Mouse (Mus musculus) splenic B cell, adult 2 months (primary cell): ENCODE data around the gene Bhmt.
"Not testable (repeated sequence)": the region's sequence is repeated elsewhere in the genome, so short reads cannot be mapped to it uniquely, and the experiment has no call there.

Experiments
- DNase-seq: peaks from one replicate; pipeline ENCODE4 v3.0.0-alpha.2; 2011; ENCODE audit warnings: low read depth, low spot score
- H3K27me3 ChIP-seq: 2 replicates; pipeline ENCODE4 v1.6.1; 2012; ENCODE audit warnings: mild to moderate bottlenecking, low read length, moderate library complexity, mixed read lengths; ENCODE audit not compliant: control insufficient read depth, poor library complexity, insufficient read depth, severe bottlenecking
- H3K36me3 ChIP-seq: 2 replicates; pipeline ENCODE4 v1.6.1; 2012; ENCODE audit warnings: mild to moderate bottlenecking, low read length, moderate library complexity, mixed read lengths; ENCODE audit not compliant: control insufficient read depth, poor library complexity, insufficient read depth, severe bottlenecking

The Bhmt gene

GRCm38 (mm10) chr13:93630941-93631705 lies 6.6 kb downstream of the Bhmt start:
- Histone ChIP-seq H3K36me3 (no peaks in the 10 kb centered on the region), H3K27me3 (no peaks in the 10 kb centered on the region)
- DNase-seq = no peak

- no peaks in the 10 kb centered on the region for H3K27me3 ChIP-seq
- H3K36me3 ChIP-seq = no peaks in the 10 kb centered on the region
- DNase-seq = no peak
Measured at GRCm38 (mm10) chr13:93628861-93629260, 8.9 kb downstream of the Bhmt start.

- H3K36me3 ChIP-seq = no peaks in the 10 kb centered on the region
- no peaks in the 10 kb centered on the region for H3K27me3 ChIP-seq
- no peak for DNase-seq
Measured at GRCm38 (mm10) chr13:93614361-93614948, 23.3 kb downstream of the Bhmt start.

GRCm38 (mm10) chr13:93613771-93614170 lies 24.0 kb downstream of the Bhmt start:
- Histone ChIP-seq H3K27me3 (no peaks in the 10 kb centered on the region), H3K36me3 (no peaks in the 10 kb centered on the region)
- no peak for DNase-seq

GRCm38 (mm10) chr13:93612660-93613607 lies 24.8 kb downstream of the Bhmt start:
- H3K27me3 ChIP-seq = no peaks in the 10 kb centered on the region
- DNase-seq = peak; percentile 45
- H3K36me3 ChIP-seq = no peaks in the 10 kb centered on the region

GRCm38 (mm10) chr13:93608476-93608875 lies 29.3 kb downstream of the Bhmt start:
- no peak for DNase-seq
- no peaks in the 10 kb centered on the region for H3K27me3 ChIP-seq

GRCm38 (mm10) chr13:93607701-93608100 lies 30.1 kb downstream of the Bhmt start:
- Histone ChIP-seq H3K27me3 (no peaks in the 10 kb centered on the region), H3K36me3 (no peaks in the 10 kb centered on the region)
- no peak for DNase-seq

More at GRCm38 (mm10) chr13:93608476-93608875, 29.3 kb downstream of the Bhmt start:
- no peaks in the 10 kb centered on the region for H3K36me3 ChIP-seq

GRCm38 (mm10) chr13:93606868-93607578 lies 30.7 kb downstream of the Bhmt start:
- H3K27me3 ChIP-seq = no peaks in the 10 kb centered on the region
- DNase-seq = no peak
- no peaks in the 10 kb centered on the region for H3K36me3 ChIP-seq

GRCm38 (mm10) chr13:93604698-93605097 lies 33.1 kb downstream of the Bhmt start:
- DNase-seq = no peak
- Histone ChIP-seq H3K27me3 (no peaks in the 10 kb centered on the region), H3K36me3 (no peaks in the 10 kb centered on the region)

- no peaks in the 10 kb centered on the region for H3K36me3 ChIP-seq
- no peak for DNase-seq
Measured at GRCm38 (mm10) chr13:93601527-93601926, 36.2 kb downstream of the Bhmt start.

GRCm38 (mm10) chr13:93593040-93593699 lies 44.6 kb downstream of the Bhmt start:
- DNase-seq = no peak
- H3K36me3 ChIP-seq = no peaks in the 10 kb centered on the region
- no peaks in the 10 kb centered on the region for H3K27me3 ChIP-seq

More at GRCm38 (mm10) chr13:93601527-93601926, 36.2 kb downstream of the Bhmt start:
- H3K27me3 ChIP-seq = no peaks in the 10 kb centered on the region

GRCm38 (mm10) chr13:93582526-93582925 lies 55.2 kb downstream of the Bhmt start:
- H3K27me3 ChIP-seq, H3K36me3 ChIP-seq: not testable (repeated sequence)
- DNase-seq = peak; percentile 6

GRCm38 (mm10) chr13:93580431-93580830 lies 57.3 kb downstream of the Bhmt start:
- no peak for DNase-seq
- Histone ChIP-seq H3K27me3 (no peaks in the 10 kb centered on the region), H3K36me3 (no peaks in the 10 kb centered on the region)

- no peaks in the 10 kb centered on the region for H3K27me3 ChIP-seq
- no peak for DNase-seq
- H3K36me3 ChIP-seq = no peaks in the 10 kb centered on the region
Measured at GRCm38 (mm10) chr13:93569676-93570075, 68.1 kb downstream of the Bhmt start.
